Mouse (Mus musculus): ENCODE measurements around the gene Ube2e3.

The Ube2e3 gene

GRCm38 (mm10) chr2:78867726-78868510 lies at the start of gene Ube2e3:
Gene Ube2e3, plus strand, starts transcription at chr2:78868124.
- peak; percentile 26 for DNase-seq

GRCm38 (mm10) chr2:78829887-78830286 lies 38.0 kb upstream of the Ube2e3 start:
- DNase-seq: no peak

GRCm38 (mm10) chr2:78841494-78842224 lies 26.3 kb upstream of the Ube2e3 start:
- DNase-seq: no peak

- no peak for DNase-seq
Measured at GRCm38 (mm10) chr2:78844365-78844764, 23.6 kb upstream of the Ube2e3 start.

GRCm38 (mm10) chr2:78845274-78845673 lies 22.6 kb upstream of the Ube2e3 start:
- no peak for DNase-seq

- DNase-seq: no peak
Measured at GRCm38 (mm10) chr2:78845717-78846116, 22.2 kb upstream of the Ube2e3 start.

- DNase-seq: no peak
Measured at GRCm38 (mm10) chr2:78854315-78854714, 13.6 kb upstream of the Ube2e3 start.

- DNase-seq: no peak
Measured at GRCm38 (mm10) chr2:78858628-78859027, 9.3 kb upstream of the Ube2e3 start.

- no peak for DNase-seq
Measured at GRCm38 (mm10) chr2:78859266-78860087, 8.4 kb upstream of the Ube2e3 start.

- DNase-seq: no peak
Measured at GRCm38 (mm10) chr2:78860088-78860372, 7.9 kb upstream of the Ube2e3 start.

- DNase-seq: no peak
Measured at GRCm38 (mm10) chr2:78864116-78864515, 3.8 kb upstream of the Ube2e3 start.

GRCm38 (mm10) chr2:78864866-78865265 lies 3.1 kb upstream of the Ube2e3 start:
- no peak for DNase-seq

GRCm38 (mm10) chr2:78868511-78868854 lies 559 bp downstream of the Ube2e3 start:
- DNase-seq: peak; percentile 79

GRCm38 (mm10) chr2:78868951-78869720 lies 1.2 kb downstream of the Ube2e3 start:
- DNase-seq: peak; percentile 81

GRCm38 (mm10) chr2:78869721-78870442 lies 2.0 kb downstream of the Ube2e3 start:
- peak; percentile 59 for DNase-seq

GRCm38 (mm10) chr2:78870443-78871025 lies 2.6 kb downstream of the Ube2e3 start:
- DNase-seq: peak; percentile 46

GRCm38 (mm10) chr2:78871971-78872860 lies 4.3 kb downstream of the Ube2e3 start:
- DNase-seq: peak; percentile 58

- peak; percentile 29 for DNase-seq
Measured at GRCm38 (mm10) chr2:78873946-78874345, 6.0 kb downstream of the Ube2e3 start.

GRCm38 (mm10) chr2:78876002-78876401 lies 8.1 kb downstream of the Ube2e3 start:
- DNase-seq: no peak

GRCm38 (mm10) chr2:78882068-78882467 lies 14.1 kb downstream of the Ube2e3 start:
- DNase-seq: no peak

Data from cerebellum, adult 9-10 months (tissue).